Mouse (Mus musculus) hindbrain, embryonic 12.5 days (tissue): Measurements from ENCODE around the gene Yeats2. TPM values are rescaled to one million over a fixed set of nuclear protein-coding genes. Genes with fewer than 3 reads are reported as not detected.

ENCODE experiments used
- ATAC-seq: fragments of 200-750 bp; cut with Nextera tagmentation; 2 replicates; pipeline ENCODE4 v1.8.0; 2017; ENCODE audit warnings: moderate TSS enrichment; ENCODE audit not compliant: low FRiP score
- H3K27ac ChIP-seq: fragments of 300-500 bp; sonication (generic); 2 replicates; pipeline ENCODE4 v1.5.1; 2016; ENCODE audit warnings: mild to moderate bottlenecking
- H3K27me3 ChIP-seq: fragments of 300-500 bp; sonication (generic); 2 replicates; pipeline ENCODE4 v1.6.1; 2016; ENCODE audit warnings: mild to moderate bottlenecking
- H3K36me3 ChIP-seq: fragments of 300-500 bp; sonication (generic); 2 replicates; pipeline ENCODE4 v1.6.1; 2016; ENCODE audit warnings: mild to moderate bottlenecking
- H3K4me1 ChIP-seq: fragments of 300-500 bp; sonication (generic); 2 replicates; pipeline ENCODE4 v1.6.1; 2016
- H3K4me2 ChIP-seq: fragments of 300-500 bp; sonication (generic); replicated peaks from 2 replicates; pipeline ENCODE4 v1.6.1; 2016; ENCODE audit warnings: mild to moderate bottlenecking
- H3K4me3 ChIP-seq: fragments of 300-500 bp; sonication (generic); 2 replicates; pipeline ENCODE4 v1.5.1; 2016; ENCODE audit warnings: mild to moderate bottlenecking
- H3K9ac ChIP-seq: fragments of 300-500 bp; sonication (generic); 2 replicates; pipeline ENCODE4 v1.6.1; 2016; ENCODE audit warnings: mild to moderate bottlenecking, moderate library complexity
- H3K9me3 ChIP-seq: fragments of 300-500 bp; sonication (generic); replicated peaks from 2 replicates; pipeline ENCODE4 v1.6.1; 2016; ENCODE audit warnings: mild to moderate bottlenecking
- WGBS: fragments of 180-500 bp; shearing (Covaris S2); methylation state at CpG from one replicate; pipeline ENCODE4 v1.1.7; 2016; 5-methylcytosine and 5-hydroxymethylcytosine counted together
- polyA plus RNA-seq: library from polyadenylated mRNA; unstranded; fragments of >200 nt; fragmentation: Nextera tagmentation; extraction: Ambion mirVana; gene quantifications from 2 replicates; pipeline ENCODE4 v1.2.1, GENCODE M21; 2016

Yeats2 gene
- polyA plus RNA-seq, 1 experiment from 2014 or later: 46.3 TPM

DNA sequence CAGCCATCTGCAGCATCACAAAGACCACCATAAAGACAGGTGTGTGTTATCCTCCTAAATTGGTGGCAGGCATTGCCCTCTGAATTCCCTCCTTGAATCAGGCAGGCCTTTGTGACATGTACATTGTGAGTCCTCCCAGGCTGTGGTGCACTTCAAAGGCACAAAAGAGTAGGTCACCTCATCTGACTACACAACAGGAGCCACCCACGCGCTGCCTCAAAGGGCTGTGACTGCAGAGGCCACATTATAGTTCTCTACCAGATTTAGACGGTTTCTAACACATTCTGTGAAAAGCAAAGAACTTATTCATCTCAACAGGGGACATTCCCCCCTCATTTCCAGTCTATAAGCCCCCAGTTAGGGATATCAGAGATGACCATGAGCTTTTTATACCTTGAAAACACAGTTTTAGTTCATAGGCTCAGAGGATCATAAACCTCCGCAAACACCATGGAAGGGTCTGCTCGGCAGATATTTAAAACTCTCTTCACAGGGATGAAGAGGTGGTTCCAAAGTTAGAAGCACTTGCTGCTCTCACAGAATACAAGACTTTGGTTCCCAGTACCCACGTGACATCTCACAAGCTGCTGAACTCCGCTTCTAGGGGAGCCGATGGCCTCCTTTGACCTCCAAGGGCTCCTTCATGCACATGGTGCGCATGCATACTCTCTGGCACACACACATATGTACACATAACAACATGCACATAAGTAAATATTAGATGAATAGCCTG lies 107.7 kb downstream of the Yeats2 start:
- WGBS: 85% methylated on average over 9 of the region's 9 CpGs
- H3K4me2 ChIP-seq: no peak overlapping the region
- no peaks in the 10 kb centered on the region for H3K9me3 ChIP-seq
- H3K27me3 ChIP-seq: no peaks in the 10 kb centered on the region
- no peak overlapping the region for H3K27ac ChIP-seq
- ATAC-seq: no peak
- H3K4me3 ChIP-seq: no peak overlapping the region
- no peak overlapping the region for H3K9ac ChIP-seq
- no peaks in the 10 kb centered on the region for H3K36me3 ChIP-seq
- H3K4me1 ChIP-seq: no peaks in the 10 kb centered on the region

DNA sequence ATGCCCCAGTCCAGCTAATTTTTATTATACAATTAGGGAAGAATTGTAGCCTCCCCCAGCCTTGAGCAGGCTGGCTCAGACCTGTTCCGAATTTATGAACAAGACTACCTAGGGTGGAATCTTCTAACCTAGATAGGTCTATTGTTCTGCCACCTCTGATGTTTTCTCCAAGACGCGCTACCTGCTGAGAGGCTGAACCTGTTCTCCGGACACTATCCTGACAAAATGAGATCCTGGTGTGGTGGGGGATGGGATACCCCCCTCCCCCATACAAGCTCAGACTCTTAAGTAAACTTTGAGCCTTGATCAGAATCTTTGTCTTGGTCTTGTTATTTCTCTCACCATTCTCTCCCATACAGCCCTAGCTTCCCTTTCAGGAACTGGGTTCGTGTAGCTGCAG lies 117.1 kb downstream of the Yeats2 start:
- WGBS: 73% methylated on average over 5 of the region's 5 CpGs
- Histone ChIP-seq H3K9ac (no peak overlapping the region), H3K4me2 (no peak overlapping the region), H3K9me3 (no peaks in the 10 kb centered on the region), H3K36me3 (no peaks in the 10 kb centered on the region), H3K4me1 (no peaks in the 10 kb centered on the region), H3K27ac (no peak overlapping the region), H3K4me3 (no peak overlapping the region), H3K27me3 (no peaks in the 10 kb centered on the region)
- no peak for ATAC-seq

DNA sequence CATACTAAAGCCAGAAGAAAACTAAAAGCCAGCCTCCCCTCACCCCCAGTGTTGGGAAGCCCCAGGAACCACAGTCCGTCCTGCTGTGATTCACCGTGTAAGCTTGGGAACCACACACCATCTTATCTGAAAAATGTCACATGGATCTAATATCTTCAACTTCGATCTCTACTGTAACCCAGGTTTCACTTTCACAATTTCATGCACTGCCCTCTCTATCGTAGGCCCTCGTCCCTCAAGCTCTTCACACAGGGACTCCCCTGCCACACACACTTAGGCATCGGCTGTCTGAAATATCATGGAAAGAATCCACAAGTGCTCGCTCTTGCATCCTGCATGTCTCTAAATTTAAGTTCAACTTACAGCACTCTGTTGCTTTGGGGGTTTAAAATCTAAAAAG lies 124.2 kb downstream of the Yeats2 start:
- no peak overlapping the region for H3K4me2 ChIP-seq
- H3K27me3 ChIP-seq: no peaks in the 10 kb centered on the region
- H3K27ac ChIP-seq: no peak overlapping the region
- H3K4me3 ChIP-seq: no peak overlapping the region
- no peak for ATAC-seq
- H3K9ac ChIP-seq: no peak overlapping the region
- no peaks in the 10 kb centered on the region for H3K4me1 ChIP-seq
- no peaks in the 10 kb centered on the region for H3K9me3 ChIP-seq
- H3K36me3 ChIP-seq: no peaks in the 10 kb centered on the region
- WGBS: 81% methylated on average over 7 of the region's 7 CpGs

DNA sequence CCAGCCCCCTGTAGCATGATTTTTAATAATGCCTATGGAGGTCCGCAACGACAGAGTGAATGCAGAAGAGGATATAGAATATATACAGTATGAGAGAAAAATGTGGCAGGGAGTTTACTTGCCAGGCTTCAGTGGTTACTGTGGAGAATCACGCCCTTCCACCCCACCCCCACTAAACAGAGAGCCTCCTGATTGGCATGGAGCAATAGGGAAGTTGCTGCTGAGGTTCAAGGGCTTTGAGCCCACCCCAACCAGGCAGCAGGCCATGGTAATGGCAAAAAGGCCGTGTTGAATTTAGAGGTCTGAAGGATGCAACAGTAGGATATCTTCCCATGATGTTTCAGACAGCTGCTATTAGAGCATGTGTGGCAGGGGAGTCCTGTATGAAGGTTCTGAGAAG lies 130.5 kb downstream of the Yeats2 start:
- H3K4me3 ChIP-seq: no peak overlapping the region
- H3K27ac ChIP-seq: no peak overlapping the region
- no peaks in the 10 kb centered on the region for H3K36me3 ChIP-seq
- no peak overlapping the region for H3K4me2 ChIP-seq
- no peak for ATAC-seq
- 87% methylated on average over 4 of the region's 4 CpGs for WGBS
- no peaks in the 10 kb centered on the region for H3K4me1 ChIP-seq
- H3K9me3 ChIP-seq: no peaks in the 10 kb centered on the region
- no peaks in the 10 kb centered on the region for H3K27me3 ChIP-seq
- no peak overlapping the region for H3K9ac ChIP-seq

GRCm38 (mm10) chr16:20272994-20273393 lies 132.1 kb downstream of the Yeats2 start:
- Histone ChIP-seq H3K36me3 (peaks cover 1% of the 10 kb centered on the region), H3K9me3 (no peaks in the 10 kb centered on the region), H3K9ac (no peak overlapping the region), H3K4me2 (no peak overlapping the region), H3K27me3 (no peaks in the 10 kb centered on the region), H3K4me3 (no peak overlapping the region), H3K4me1 (no peaks in the 10 kb centered on the region), H3K27ac (no peak overlapping the region)
- ATAC-seq: no peak
- WGBS: 54% methylated on average over 3 of the region's 3 CpGs

DNA sequence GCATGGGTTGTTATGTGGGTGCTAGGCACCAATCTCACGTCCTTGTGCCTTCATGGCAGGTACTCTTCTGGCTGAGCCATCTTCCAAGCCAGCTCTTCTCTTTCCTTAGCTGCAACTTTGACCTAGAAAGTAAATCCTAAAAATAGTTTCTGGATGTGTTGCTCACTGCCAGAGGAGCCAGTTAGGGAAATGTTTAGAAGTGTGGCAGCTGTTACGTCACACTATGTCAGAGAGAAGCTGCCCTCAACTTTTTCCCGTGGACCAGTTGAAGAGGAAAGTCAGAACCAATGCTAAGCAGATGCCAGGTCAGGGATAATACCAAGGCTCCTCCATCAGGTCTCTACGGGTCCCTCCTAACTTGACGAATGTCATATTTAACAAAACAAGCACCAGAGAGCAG lies 138.5 kb downstream of the Yeats2 start:
- no peaks in the 10 kb centered on the region for H3K27me3 ChIP-seq
- H3K4me2 ChIP-seq: no peak overlapping the region
- H3K27ac ChIP-seq: no peak overlapping the region

DNA sequence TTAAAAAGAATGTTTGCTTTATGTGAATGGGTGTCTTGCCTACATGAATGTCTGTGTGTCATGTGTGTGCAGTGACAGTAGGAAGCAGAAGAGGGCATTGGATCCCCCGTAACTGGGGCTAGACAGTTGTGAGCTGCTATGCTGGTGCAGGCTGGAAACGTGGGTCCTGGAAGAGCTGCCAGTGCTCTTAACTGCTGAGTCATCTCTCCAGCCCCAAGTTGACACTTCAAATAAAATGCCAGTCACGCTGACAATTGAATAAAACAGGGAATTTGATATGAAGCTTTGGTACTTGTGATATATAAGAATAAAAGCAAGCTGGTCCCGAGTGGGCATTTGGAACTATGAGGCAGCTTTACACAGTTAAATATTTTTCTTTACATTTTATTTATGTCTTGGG lies 139.4 kb downstream of the Yeats2 start:
- 87% methylated on average over 4 of the region's 4 CpGs for WGBS
- no peaks in the 10 kb centered on the region for H3K27me3 ChIP-seq
- H3K4me2 ChIP-seq: no peak overlapping the region
- ATAC-seq: no peak
- H3K27ac ChIP-seq: no peak overlapping the region
- no peak overlapping the region for H3K9ac ChIP-seq
- no peak overlapping the region for H3K4me3 ChIP-seq
- H3K36me3 ChIP-seq: peaks cover 61% of the 10 kb centered on the region
- H3K4me1 ChIP-seq: no peaks in the 10 kb centered on the region
- no peaks in the 10 kb centered on the region for H3K9me3 ChIP-seq

More for the DNA sequence above, 138.5 kb downstream of the Yeats2 start:
- no peak for ATAC-seq
- H3K4me1 ChIP-seq: no peaks in the 10 kb centered on the region
- H3K36me3 ChIP-seq: peaks cover 53% of the 10 kb centered on the region
- H3K9me3 ChIP-seq: no peaks in the 10 kb centered on the region
- H3K9ac ChIP-seq: no peak overlapping the region
- no peak overlapping the region for H3K4me3 ChIP-seq
- WGBS: 92% methylated on average over 5 of the region's 5 CpGs

Other genes with a start within 250 kb of the Yeats2 start
- 6.8 and 7.3 TPM in 2 replicates for gene Klhl6, start 158.0 kb upstream of the Yeats2 start, polyA plus RNA-seq
- gene Klhl24, start 43.5 kb upstream of the Yeats2 start, polyA plus RNA-seq: 60.9 and 70.5 TPM in 2 replicates
- gene Map6d1, start 100.3 kb downstream of the Yeats2 start, polyA plus RNA-seq: 2.0 and 2.1 TPM in 2 replicates
- 80.9 and 85.5 TPM in 2 replicates for gene Parl, start 161.3 kb downstream of the Yeats2 start, polyA plus RNA-seq
- gene Cyp2ab1, start 184.3 kb downstream of the Yeats2 start, polyA plus RNA-seq: not detected in 2 replicates